Mouse (Mus musculus): ENCODE data around the gene Epn2.

DNA sequence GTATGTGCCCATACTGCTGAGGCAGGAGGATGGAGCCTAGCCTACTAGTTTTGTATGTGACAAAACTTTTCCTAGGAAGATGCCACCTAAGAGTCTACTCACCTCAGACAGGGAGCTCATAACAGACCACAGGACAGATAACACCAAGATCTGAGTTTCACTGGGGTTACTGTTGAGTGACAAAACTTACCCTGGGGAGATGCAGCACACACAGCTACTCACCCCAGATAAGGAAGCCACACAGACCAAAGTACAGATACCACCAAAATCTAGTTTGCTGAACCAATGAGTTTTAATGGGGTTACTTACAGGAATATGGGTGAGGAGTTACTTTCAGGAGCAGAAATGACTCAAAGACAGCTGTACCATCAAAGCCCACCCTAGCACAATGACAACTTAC, 13.6 kb upstream of the Epn2 start:
- TF ChIP-seq ZNF384 (IDR thresholded peaks at IDR 0.05; ENCODE audit: low read depth, low read length) (no peak), HCFC1 (IDR thresholded peaks at IDR 0.05; ENCODE audit: borderline replicate concordance, insufficient read depth, low read length) (no peak), CHD2 (IDR thresholded peaks at IDR 0.05; ENCODE audit: low read depth, low read length) (no peak), MAFK (IDR thresholded peaks at IDR 0.05; ENCODE audit: insufficient read depth, low read depth, low read length) (no peak)

Measured in ES-E14 (cell line).